Mouse (Mus musculus): Measurements from ENCODE around the gene Ctsw.

Gene Ctsw

DNA sequence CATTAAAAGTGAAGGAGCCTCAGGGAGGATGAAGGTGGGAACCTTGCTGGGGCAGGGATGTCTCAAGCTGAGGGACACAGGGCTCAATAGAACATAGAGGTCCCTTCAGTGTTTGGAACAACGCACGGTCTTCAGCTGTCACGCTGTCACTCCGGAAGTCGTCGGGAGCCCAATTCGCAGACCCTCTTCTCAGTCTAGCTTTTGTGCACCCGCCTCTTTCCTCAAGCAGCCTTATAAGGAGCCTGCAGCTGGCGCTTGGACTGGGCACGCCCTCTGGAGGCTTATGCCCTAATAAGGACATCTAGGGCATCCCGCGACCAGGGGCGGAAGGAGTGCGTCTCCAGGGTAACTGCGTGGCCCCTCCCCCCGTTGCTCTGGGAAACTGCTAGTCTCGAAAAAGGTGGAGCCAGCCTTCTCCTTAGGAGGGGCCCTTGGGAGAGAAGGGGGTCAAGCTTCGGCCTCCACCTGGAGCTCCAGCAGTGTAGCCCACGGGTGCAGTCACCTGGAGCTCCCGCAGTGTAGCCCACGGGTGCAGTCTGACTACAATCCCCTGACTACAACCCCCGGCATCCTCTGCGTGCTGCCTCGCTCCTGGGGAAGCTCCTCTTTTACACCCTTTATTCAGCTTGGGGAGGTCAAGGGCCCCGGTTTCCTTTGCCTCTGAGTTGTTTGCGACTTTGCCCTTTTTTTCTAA lies 20.7 kb upstream of the Ctsw start:
- peak; percentile 92 to 93 for DNase-seq (ENCODE audit: low read depth in 1 of 2, low spot score in 2 of 2)

GRCm38 (mm10) chr19:5487768-5488550 lies 19.7 kb upstream of the Ctsw start, which contains the start of gene Mus81:
Mus81 (minus strand) TSS chr19:5488402.
- DNase-seq (ENCODE audit: low read depth in 1 of 2, low spot score in 2 of 2) = peak; percentile 90 to 93

DNA sequence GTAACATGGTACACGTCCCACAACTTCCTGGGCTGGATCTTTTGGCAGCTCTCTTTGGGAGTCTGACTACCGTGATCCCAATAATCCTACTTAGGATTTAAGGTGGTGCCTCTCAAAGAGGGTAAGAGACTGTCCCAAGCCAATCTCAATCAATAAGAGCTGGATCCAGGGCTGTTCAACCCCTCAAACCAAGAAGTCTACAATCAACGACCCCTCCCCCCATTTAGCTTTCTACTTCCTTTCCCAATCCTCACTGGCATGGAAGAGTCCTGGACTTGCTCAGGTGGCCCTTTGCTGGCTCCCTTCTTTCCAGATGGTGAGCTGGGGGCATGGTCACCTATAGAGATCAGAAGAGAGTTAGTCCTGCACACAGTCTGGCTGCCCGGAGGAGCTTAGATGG lies 18.5 kb upstream of the Ctsw start:
- DNase-seq (ENCODE audit: low read depth in 1 of 2, low spot score in 2 of 2) = no peak

- no peak for DNase-seq (ENCODE audit: low read depth in 1 of 2, low spot score in 2 of 2)
Observed at GRCm38 (mm10) chr19:5486286-5486685, 18.0 kb upstream of the Ctsw start.

- no peak for DNase-seq (ENCODE audit: low read depth in 1 of 2, low spot score in 2 of 2)
Observed at GRCm38 (mm10) chr19:5485821-5486220, 17.5 kb upstream of the Ctsw start.

DNA sequence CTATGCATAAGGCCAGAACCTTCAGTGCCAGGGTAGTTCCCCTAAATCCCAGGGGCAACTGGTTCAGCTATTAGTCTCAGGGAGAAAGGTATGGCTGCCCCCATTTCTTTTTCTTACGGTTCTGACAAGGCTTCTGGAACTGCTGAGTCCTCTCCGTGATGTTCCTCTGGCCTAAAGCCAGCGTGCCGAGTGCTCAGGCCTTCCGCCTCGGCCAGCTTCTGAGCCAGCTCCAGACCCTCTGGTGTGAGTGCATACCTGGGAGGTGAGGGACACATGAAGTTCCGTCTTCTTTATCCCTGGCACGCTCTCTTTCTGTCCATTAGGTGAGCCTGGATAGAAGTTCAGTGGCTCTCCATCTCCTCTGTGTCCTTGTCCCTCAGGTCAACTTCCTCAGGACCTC lies 17.1 kb upstream of the Ctsw start:
- no peak for DNase-seq (ENCODE audit: low read depth in 1 of 2, low spot score in 2 of 2)

- no peak for DNase-seq (ENCODE audit: low read depth in 1 of 2, low spot score in 2 of 2)
Observed at GRCm38 (mm10) chr19:5484496-5484895, 16.2 kb upstream of the Ctsw start.

DNA sequence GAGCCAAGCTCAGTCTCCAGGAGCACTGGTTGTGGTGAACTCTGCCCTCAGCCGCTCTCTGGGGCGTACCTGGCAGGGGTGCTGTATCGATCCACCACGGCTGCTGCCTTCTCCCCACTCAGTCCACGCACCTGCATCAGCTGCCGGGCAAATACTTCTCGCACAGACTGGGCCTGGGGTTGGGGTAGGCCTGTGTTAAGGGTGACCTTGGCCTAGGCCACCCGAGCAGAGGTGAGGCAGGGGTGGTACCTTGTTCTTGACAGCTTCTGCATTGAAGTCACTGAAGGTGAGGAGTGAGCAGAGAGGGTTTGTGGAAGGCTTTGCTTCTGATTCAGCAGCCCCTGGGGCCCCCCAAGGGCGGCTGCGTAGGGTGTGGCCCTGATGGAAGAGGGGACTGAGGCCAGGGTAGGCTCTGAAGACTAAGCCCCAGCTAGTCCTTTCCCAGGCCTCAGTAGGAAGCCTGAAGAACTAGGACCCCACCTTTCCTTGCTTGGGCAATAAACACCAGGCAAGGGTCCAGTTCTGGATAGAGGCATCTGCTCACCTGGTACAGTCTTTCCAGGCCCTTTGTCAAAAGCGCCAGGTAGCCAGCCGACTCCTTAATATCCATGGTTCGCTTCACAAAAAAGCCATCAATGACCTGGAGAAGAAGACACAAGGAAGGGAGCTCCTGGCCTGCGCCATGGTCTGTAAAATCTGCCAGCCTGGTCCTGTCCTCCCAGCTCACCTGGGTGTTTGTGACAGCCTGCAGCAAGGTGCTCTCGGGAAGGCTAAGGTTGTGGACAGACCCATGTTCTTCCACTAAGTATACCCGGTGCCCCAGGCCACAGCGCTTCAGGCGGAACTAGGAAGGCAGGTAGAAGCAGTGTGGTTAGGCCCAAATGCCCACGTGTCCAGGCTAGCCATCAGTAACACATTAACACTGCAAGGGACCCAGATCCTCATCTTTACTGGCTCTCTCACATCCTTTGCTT lies 15.4 kb upstream of the Ctsw start:
- DNase-seq (ENCODE audit: low read depth in 1 of 2, low spot score in 2 of 2) = no peak

GRCm38 (mm10) chr19:5481398-5481797 lies 13.1 kb upstream of the Ctsw start:
- DNase-seq (ENCODE audit: low read depth in 1 of 2, low spot score in 2 of 2) = no peak

DNA sequence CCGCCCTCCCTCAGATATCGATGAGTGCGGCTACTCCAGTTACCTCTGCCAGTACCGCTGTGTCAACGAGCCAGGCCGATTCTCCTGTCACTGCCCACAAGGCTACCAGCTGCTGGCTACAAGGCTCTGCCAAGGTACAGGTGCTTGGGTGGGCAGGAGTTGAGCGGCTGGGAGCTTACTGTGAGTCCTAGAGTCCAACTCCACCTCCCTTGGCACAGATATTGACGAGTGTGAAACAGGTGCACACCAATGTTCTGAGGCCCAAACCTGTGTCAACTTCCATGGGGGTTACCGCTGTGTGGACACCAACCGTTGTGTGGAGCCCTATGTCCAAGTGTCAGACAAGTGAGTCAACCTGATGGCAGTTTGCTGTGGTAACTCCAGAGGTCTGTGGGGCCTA lies 11.7 kb upstream of the Ctsw start:
- no peak for DNase-seq (ENCODE audit: low read depth in 1 of 2, low spot score in 2 of 2)

DNA sequence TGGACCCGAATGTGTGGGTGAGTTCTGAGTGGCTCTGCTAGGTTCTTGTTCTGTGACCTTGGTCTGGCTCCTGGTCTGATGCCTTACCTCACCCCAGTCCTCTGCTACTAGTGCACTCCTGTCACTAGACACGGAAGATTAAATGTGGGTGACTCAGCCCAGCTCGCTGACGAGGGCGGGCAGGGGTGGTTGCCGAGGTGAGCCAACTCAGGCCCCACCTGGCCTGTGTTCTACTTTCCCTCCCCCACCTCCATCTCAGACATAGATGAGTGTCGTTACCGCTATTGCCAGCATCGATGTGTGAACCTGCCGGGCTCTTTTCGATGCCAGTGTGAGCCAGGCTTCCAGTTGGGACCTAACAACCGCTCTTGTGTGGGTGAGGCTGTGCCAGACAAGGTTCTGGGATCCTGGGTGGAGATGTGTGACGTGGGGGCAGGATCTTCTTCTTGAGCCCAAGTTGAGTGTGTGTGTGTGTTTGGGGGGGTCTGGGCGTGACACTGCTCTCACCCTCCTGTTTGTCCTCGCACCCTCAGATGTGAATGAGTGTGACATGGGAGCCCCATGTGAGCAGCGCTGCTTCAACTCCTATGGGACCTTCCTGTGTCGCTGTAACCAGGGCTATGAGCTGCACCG lies 9.5 kb upstream of the Ctsw start:
- no peak for DNase-seq (ENCODE audit: low read depth in 1 of 2, low spot score in 2 of 2)

- no peak for DNase-seq (ENCODE audit: low read depth in 1 of 2, low spot score in 2 of 2)
Observed at GRCm38 (mm10) chr19:5477004-5477667, 8.8 kb upstream of the Ctsw start.

DNA sequence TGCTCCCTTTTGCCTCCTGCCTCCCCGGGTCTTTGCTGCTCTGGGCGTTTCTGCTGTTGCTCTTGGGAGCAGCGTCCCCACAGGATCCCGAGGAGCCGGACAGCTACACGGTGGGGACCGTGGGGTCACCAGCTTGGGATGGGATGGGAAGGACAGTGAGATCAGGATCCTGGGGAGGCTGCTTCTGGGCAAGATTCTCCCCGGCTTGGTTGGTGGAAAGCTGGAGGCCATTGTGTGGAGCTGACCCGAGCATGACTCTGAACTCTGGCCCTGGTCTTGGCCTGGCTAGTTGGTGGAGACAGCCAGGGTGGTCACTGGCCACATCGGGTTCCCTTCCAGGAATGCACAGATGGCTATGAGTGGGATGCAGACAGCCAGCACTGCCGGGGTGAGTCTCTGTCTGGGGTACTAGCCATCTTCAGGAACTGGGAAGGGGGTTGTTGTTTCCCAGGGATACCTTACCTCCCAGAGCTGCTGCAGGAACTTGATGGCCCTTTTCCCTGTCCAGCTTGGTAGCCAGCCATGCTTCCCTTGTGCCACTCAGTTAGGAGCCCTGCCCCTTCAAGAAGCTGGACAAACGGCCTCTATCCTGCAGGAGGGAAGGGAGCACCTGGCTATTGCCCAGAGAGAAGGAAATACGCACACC lies 6.9 kb upstream of the Ctsw start:
- no peak for DNase-seq (ENCODE audit: low read depth in 1 of 2, low spot score in 2 of 2)

DNA sequence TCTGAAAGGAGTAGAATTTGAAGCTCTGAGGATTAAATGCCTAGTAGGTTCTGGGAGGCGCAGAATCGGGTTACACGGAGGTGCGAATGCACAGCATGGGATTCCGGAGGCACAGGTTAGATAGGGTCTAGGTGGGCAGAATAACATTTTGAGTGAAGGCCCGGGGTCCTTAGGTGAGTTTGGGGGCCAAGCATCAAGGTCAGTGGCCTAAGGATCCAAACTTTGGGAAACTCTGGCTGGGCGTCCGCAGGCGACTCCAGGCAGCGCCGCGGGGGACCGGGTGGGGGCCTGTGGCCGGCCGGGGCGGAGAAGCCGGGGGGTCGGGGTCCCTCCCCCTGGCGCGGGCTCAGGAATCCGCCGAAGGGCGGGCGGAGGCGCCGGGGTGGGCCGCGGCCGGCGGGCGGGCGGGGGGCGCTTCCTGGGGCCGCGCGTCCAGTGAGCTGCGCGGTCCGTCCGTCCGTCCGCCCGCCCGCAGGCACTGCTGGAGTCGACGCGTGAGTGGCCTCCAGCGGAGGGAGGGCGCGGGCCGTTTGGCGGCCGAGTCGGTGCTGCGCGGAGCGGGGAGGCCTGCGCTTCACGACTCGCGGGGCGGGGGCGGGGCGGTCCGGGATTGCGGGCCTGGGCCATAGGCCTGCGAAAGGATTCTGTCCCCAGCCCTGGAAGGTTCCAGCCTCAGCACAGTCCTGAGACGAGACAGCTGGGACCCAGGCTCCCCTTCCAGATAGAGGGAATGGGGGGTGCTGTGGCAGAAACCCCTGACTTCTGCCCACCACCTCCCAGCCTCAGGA lies 6.2 kb upstream of the Ctsw start:
- no peak for DNase-seq (ENCODE audit: low read depth in 1 of 2, low spot score in 2 of 2)

DNA sequence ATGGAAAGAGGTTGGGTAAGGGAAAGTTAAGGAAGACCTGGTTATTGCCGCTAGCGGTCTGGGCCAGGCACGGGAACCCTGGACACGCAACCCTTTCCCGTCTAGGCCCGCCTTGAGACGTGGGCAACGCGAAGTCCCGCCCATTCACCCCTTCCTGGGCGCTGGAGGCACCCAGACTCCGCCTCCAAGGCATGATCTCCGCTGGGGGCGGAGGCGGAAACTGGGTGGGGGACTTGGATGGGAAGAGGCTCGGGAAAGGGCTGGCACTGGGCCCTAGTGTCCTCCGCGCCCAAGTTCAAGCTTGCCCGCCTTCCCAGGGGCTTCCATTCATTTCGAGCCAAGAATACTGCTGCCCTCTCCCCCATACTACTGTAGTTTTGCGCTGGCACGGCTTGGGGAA lies 5.4 kb upstream of the Ctsw start, which contains the start of gene Efemp2:
Gene Efemp2 (plus strand): TSS at position 235 of the 400 bp plus-strand sequence.
- no peak for DNase-seq (ENCODE audit: low read depth in 1 of 2, low spot score in 2 of 2)

- no peak for DNase-seq (ENCODE audit: low read depth in 1 of 2, low spot score in 2 of 2)
Observed at GRCm38 (mm10) chr19:5472857-5473256, 4.5 kb upstream of the Ctsw start.

DNA sequence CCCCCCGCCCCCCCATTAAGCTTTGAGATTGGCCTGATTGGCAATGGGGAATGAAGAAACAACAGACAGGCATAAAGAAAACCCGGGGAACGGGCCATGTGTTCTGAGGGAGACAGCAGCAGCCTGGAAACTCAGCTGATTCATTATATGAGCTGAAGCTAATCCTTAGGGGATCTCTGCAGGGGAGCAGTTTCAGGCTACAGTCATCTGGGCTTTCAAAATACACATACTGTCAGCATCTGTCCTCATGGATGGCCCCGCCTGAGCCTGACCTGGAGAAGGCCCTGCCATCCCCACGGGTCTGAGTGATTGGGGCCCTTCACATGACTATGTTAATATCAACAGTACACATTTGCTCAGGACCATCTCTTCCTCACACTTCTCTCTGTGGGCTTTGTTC lies 3.5 kb upstream of the Ctsw start:
- DNase-seq (ENCODE audit: low read depth in 1 of 2, low spot score in 2 of 2) = no peak

- no peak for DNase-seq (ENCODE audit: low read depth in 1 of 2, low spot score in 2 of 2)
Observed at GRCm38 (mm10) chr19:5466916-5467500, 1.3 kb downstream of the Ctsw start.

DNA sequence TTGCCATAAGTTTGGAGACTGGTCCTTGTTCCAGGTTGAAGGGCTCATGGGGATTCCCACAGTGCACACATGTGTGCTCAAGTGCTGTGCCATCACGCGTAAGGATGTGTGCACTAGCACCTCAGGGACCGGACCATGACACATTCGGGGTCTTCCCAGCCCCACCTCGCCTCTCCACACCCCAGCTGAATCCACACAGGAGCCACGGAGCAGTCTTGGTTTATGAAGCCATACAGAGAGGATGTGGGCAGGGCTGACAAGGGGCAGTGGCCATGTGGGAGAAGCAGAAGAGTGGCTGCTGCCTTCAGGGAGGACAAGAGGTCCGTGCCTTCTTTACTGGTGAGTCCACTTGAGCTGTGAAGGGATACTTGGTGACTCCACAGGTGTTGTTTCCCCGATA lies 3.3 kb downstream of the Ctsw start:
- no peak for DNase-seq (ENCODE audit: low read depth in 1 of 2, low spot score in 2 of 2)

Data from monocyte, adult 2 months (primary cell).